Mouse (Mus musculus) bone marrow, adult 2 months (tissue): ENCODE data around the gene Trap1.

Source experiments
- CTCF ChIP-seq: fragments of 200-500 bp; IDR thresholded peaks from 2 replicates; pipeline ENCODE4 v1.5.1; 2011; ENCODE audit warnings: low read length, control low read depth; ENCODE audit not compliant: control insufficient read depth, insufficient read depth
- POLR2A ChIP-seq: fragments of 200-500 bp; IDR thresholded peaks from 2 replicates; pipeline ENCODE4 v1.6.1; 2011; ENCODE audit warnings: low read depth, mild to moderate bottlenecking, control low read depth, low read length, borderline replicate concordance; ENCODE audit not compliant: control insufficient read depth

- peak; percentile 84 for TF ChIP-seq CTCF
- no peak for TF ChIP-seq POLR2A
Measured at GRCm38 (mm10) chr16:4068588-4068987, 9.0 kb downstream of the Trap1 start.
